In genomic region chr9:107906252-107906966, GRCm38 (mm10) we compare ENCODE assay signal across 8 mouse cellular contexts. TPM values are rescaled to one million over a fixed set of nuclear protein-coding genes. Genes with fewer than 3 reads are reported as not detected.
DNase-seq lines count a peak whose midpoint lies in the region; ATAC-seq lines count a peak whose summit lies in the region.

Mst1r (plus strand) TSS chr9:107906873.

- no peaks in the 10 kb centered on the region for H3K4me1 ChIP-seq in embryonic facial prominence, embryonic 11.5 days (ENCODE audit: control insufficient read depth, insufficient read depth, low read length)
- peaks cover 33% of the 10 kb centered on the region for H3K4me1 ChIP-seq in heart, embryonic 11.5 days (ENCODE audit: control insufficient read depth, insufficient read depth, low read length)
- peaks cover 36% of the 10 kb centered on the region for H3K4me1 ChIP-seq in kidney, embryonic 14.5 days (ENCODE audit: control insufficient read depth, insufficient read depth, low read length)

- H3K9ac ChIP-seq in embryonic facial prominence, embryonic 11.5 days (replicated peaks; ENCODE audit: low read length): peak within 1 kb of the TSS; percentile 39
- H3K9ac ChIP-seq in heart, embryonic 11.5 days (ENCODE audit: low read depth, low read length): peak within 1 kb of the TSS; percentile 64
- peak within 1 kb of the TSS; percentile 58 for H3K9ac ChIP-seq in kidney, embryonic 14.5 days (ENCODE audit: low read depth, low read length)

- H3K4me2 ChIP-seq in embryonic facial prominence, embryonic 11.5 days (ENCODE audit: low read depth, low read length): peak within 1 kb of the TSS; percentile 54
- H3K4me2 ChIP-seq in heart, embryonic 11.5 days: peak within 1 kb of the TSS; percentile 83
- peak within 1 kb of the TSS; percentile 81 for H3K4me2 ChIP-seq in kidney, embryonic 14.5 days (replicated peaks; ENCODE audit: low read depth, low read length)

- peak within 1 kb of the TSS; percentile 27 for H3K4me3 ChIP-seq in embryonic facial prominence, embryonic 11.5 days (ENCODE audit: low read depth, low read length)
- peak within 1 kb of the TSS; percentile 43 for H3K4me3 ChIP-seq in heart, embryonic 11.5 days (ENCODE audit: low read depth, low read length)
- peak within 1 kb of the TSS; percentile 41 for H3K4me3 ChIP-seq in kidney, embryonic 14.5 days (ENCODE audit: low read length)

- no peaks in the 10 kb centered on the region for H3K36me3 ChIP-seq in embryonic facial prominence, embryonic 11.5 days (replicated peaks; ENCODE audit: control insufficient read depth, insufficient read depth, low read depth, low read length)
- no peaks in the 10 kb centered on the region for H3K36me3 ChIP-seq in heart, embryonic 11.5 days (ENCODE audit: control insufficient read depth, insufficient read depth, low read length)
- H3K36me3 ChIP-seq in kidney, embryonic 14.5 days (ENCODE audit: control insufficient read depth, insufficient read depth, low read length): no peaks in the 10 kb centered on the region

- no peaks in the 10 kb centered on the region for H3K9me3 ChIP-seq in embryonic facial prominence, embryonic 11.5 days (replicated peaks; ENCODE audit: control insufficient read depth, low read length)
- H3K9me3 ChIP-seq in heart, embryonic 11.5 days (replicated peaks; ENCODE audit: control insufficient read depth, low read length): no peaks in the 10 kb centered on the region
- no peaks in the 10 kb centered on the region for H3K9me3 ChIP-seq in kidney, embryonic 14.5 days (ENCODE audit: control insufficient read depth, low read length)

- peak; percentile 91 for DNase-seq in ZHBTc4 (ENCODE audit: low read depth, low spot score)
- peak; percentile 87 for DNase-seq in embryonic facial prominence, embryonic 11.5 days (ENCODE audit: low spot score)
- peak; percentile 90 for DNase-seq in lung, postnatal 10 days
- DNase-seq in skeletal muscle tissue, adult 2 months (ENCODE audit: low read depth, low spot score): peak; percentile 59
- no peak for DNase-seq in layer of hippocampus, adult 9-10 months (ENCODE audit: low spot score)

- peaks cover 3% of the 10 kb centered on the region for H3K27me3 ChIP-seq in embryonic facial prominence, embryonic 11.5 days (ENCODE audit: control insufficient read depth, insufficient read depth, low read length)
- peaks cover 5% of the 10 kb centered on the region for H3K27me3 ChIP-seq in heart, embryonic 11.5 days (ENCODE audit: control insufficient read depth, insufficient read depth, low read length)
- peaks cover under 1% of the 10 kb centered on the region for H3K27me3 ChIP-seq in kidney, embryonic 14.5 days (ENCODE audit: control insufficient read depth, insufficient read depth, low read length)

- peak; percentile 41 for ATAC-seq in embryonic facial prominence, embryonic 11.5 days (replicated peaks; ENCODE audit: insufficient number of reproducible peaks, low FRiP score, low TSS enrichment, low read depth)
- peak; percentile 59; the same call in 1 of the 2 replicates for ATAC-seq in heart, embryonic 11.5 days (replicated peaks; ENCODE audit: insufficient number of reproducible peaks, low FRiP score, low TSS enrichment)
- peak; percentile 84 for ATAC-seq in kidney, embryonic 14.5 days (ENCODE audit: low FRiP score, low TSS enrichment)
- no peak for ATAC-seq in activated CD4-positive, CD25-positive, alpha-beta regulatory T cell, adult 4 months

- WGBS in embryonic facial prominence, embryonic 11.5 days: 17% methylated on average over 19 of the region's 19 CpGs
- 16% methylated on average over 19 of the region's 19 CpGs for WGBS in heart, embryonic 11.5 days (ENCODE audit: insufficient replicate concordance)
- 10% methylated on average over 19 of the region's 19 CpGs for WGBS in kidney, embryonic 14.5 days

- no peak within 1 kb of the TSS for H3K27ac ChIP-seq in embryonic facial prominence, embryonic 11.5 days (replicated peaks; ENCODE audit: low read depth, low read length)
- H3K27ac ChIP-seq in heart, embryonic 11.5 days (ENCODE audit: low read depth, low read length): no peak within 1 kb of the TSS
- H3K27ac ChIP-seq in kidney, embryonic 14.5 days (ENCODE audit: low read depth, low read length): peak within 1 kb of the TSS; percentile 31

RNA-seq across cellular contexts. Expression of gene Mst1r, which starts in this region (rescaled TPM):
- 0.49 and 0.79 TPM in 2 replicates for polyA plus RNA-seq in embryonic facial prominence, embryonic 11.5 days (2014; fragmentation: Nextera tagmentation; extraction: Ambion mirVana)
- polyA plus RNA-seq in heart, embryonic 11.5 days (2014; fragmentation: Nextera tagmentation; extraction: Ambion mirVana): 1.3 and 1.6 TPM in 2 replicates
- 0.39 and 0.80 TPM in 2 replicates for polyA plus RNA-seq in kidney, embryonic 14.5 days (2014; fragmentation: Nextera tagmentation; extraction: Ambion mirVana)
- polyA plus RNA-seq in activated CD4-positive, CD25-positive, alpha-beta regulatory T cell, adult 4 months (2017; shearing (Covaris generic)): not detected

Comparison
In these comparisons a context has a peak if more than half of its experiments do, and no peak if none do; other contexts are left out.
1. Peak in DNase-seq, ATAC-seq, H3K4me3 ChIP-seq, H3K9ac ChIP-seq and H3K4me2 ChIP-seq in embryonic facial prominence, embryonic 11.5 days; RNA of the gene not detected or under 1 TPM.
2. Peak in ATAC-seq, H3K4me3 ChIP-seq, H3K27ac ChIP-seq, H3K9ac ChIP-seq and H3K4me2 ChIP-seq in kidney, embryonic 14.5 days; RNA of the gene not detected or under 1 TPM.